Mouse (Mus musculus): ENCODE measurements around the gene Rfng. TPM values are rescaled to one million over a fixed set of nuclear protein-coding genes. Genes with fewer than 3 reads are reported as not detected.
A peak's percentile ranks its signal among the peaks of the same experiment; 100 is the strongest.
"Not testable (repeated sequence)": the region's sequence is repeated elsewhere in the genome, so short reads cannot be mapped to it uniquely, and the experiment has no call there.

The Rfng gene
- polyA plus RNA-seq, 1 experiment from 2014 or later = 52.2 TPM

DNA sequence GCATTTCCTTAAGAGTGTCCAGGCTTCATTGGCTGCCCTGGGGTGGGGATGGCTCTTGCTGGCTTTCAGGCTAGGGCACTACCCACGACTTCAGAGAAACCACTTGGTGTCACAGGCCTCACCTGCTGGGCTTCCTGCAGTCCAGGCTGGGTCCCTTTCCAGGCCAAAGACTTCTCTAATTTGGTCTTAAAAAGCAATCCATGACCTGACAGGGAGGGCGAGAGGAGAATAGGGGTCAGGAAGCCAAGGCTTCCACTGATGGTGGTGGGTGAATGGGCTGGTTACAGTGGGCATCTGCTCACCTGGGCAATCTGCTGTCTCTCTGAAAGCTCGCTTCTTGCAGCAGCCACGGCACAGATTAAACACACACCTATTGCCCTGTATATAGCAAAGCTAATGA lies 5.3 kb upstream of the Rfng start:
- Histone ChIP-seq H3K27ac (no peak overlapping the region), H3K4me1 (peaks cover 12% of the 10 kb centered on the region), H3K9ac (no peak overlapping the region), H3K36me3 (peaks cover 84% of the 10 kb centered on the region), H3K4me2 (no peak overlapping the region), H3K27me3 (no peaks in the 10 kb centered on the region), H3K9me3 (no peaks in the 10 kb centered on the region), H3K4me3 (no peak overlapping the region)
- ATAC-seq (ENCODE audit: insufficient number of reproducible peaks, insufficient read depth, low FRiP score, low TSS enrichment, low read depth) = no peak
- WGBS = 89% methylated on average over 4 of the region's 4 CpGs

DNA sequence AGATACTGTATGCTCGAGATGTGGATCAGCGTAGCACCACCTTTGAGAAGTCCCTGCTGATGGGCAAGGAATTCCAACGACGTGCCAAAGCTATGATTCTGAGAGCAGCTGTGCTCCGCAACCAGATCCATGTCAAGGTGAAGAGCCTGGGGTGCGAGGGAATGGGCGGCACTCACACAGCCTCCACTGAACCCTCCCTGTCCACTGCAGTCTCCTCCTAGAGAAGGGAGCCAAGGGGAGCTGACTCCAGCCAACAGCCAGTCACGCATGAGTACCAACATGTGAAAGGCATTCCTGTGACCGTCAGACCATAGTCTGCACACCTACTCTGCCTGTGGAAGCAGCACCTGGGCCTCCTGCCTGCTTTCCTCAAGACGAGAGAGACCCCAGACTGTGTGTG lies 4.5 kb upstream of the Rfng start:
- H3K27ac ChIP-seq; H3K27me3 ChIP-seq; ATAC-seq (ENCODE audit: insufficient number of reproducible peaks, insufficient read depth, low FRiP score, low TSS enrichment, low read depth); H3K9me3 ChIP-seq; H3K9ac ChIP-seq; H3K4me3 ChIP-seq; H3K4me2 ChIP-seq: not testable (repeated sequence)
- WGBS = 84% methylated on average over 10 of the region's 10 CpGs
- peaks cover 75% of the 10 kb centered on the region for H3K36me3 ChIP-seq
- peaks cover 15% of the 10 kb centered on the region for H3K4me1 ChIP-seq

DNA sequence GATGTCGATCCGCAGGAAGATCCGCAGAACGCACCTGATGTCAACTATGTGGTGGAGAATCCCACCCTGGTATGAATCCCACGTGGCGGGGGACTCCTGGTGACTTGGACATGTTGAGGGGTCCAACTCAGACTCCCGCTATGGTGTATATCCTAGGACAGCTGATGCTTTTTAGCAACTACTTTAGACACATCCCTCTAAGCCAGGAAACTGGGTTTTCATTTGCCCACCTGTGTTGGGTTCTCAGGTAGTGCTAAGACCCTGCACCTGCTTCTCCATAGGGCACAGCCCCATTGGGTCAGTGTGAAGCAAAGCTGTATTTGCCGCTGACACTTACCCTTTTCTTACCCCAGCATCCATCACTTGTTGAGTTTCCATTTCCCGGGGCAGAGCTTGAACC lies 1.1 kb upstream of the Rfng start:
- no peak for ATAC-seq (ENCODE audit: insufficient number of reproducible peaks, insufficient read depth, low FRiP score, low TSS enrichment, low read depth)
- H3K4me2 ChIP-seq = peak overlapping the region; percentile 96
- H3K9me3 ChIP-seq = no peaks in the 10 kb centered on the region
- peaks cover 27% of the 10 kb centered on the region for H3K4me1 ChIP-seq
- peak overlapping the region; percentile 95 for H3K9ac ChIP-seq
- peak overlapping the region; percentile 95 for H3K4me3 ChIP-seq
- no peaks in the 10 kb centered on the region for H3K27me3 ChIP-seq
- WGBS = 34% methylated on average over 9 of the region's 9 CpGs
- H3K27ac ChIP-seq = peak overlapping the region; percentile 81; the same call in 1 of the 2 replicates
- H3K36me3 ChIP-seq = peaks cover 66% of the 10 kb centered on the region

DNA sequence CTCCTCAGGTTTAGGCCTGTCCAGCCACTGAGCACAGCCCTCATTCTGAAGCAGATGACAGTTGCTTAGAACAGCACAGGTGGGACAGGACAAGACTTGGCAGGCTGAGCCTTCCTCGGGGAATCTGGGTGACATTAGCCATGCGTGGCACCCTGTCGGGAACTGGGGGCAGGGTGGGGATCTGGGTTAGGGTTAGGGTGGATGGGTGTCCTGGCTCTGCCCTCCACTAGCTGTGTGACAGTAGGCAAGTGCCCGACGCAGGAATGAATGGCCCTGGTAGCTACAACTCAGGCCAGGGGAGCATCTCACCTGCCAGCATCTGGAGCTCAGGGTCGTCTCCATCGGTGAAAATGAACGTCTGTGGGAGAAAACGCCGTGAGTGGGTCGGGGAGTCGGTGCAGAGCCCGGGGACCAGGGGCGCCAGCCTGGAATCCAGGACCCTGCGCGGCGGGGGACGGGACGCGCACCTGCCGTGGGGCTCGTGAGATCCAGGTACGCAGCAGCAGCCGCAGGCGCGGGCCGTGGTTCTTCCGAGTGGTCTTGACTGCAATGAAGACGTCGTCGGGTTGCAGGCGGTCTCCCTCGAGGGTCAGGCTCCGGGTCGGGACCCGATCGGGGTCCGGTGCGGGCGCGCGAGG lies 462 bp downstream of the Rfng start:
- Histone ChIP-seq H3K36me3 (peaks cover 56% of the 10 kb centered on the region), H3K4me3 (peak overlapping the region; percentile 95), H3K27me3 (no peaks in the 10 kb centered on the region), H3K9me3 (no peaks in the 10 kb centered on the region), H3K4me2 (peak overlapping the region; percentile 96), H3K9ac (peak overlapping the region; percentile 95), H3K27ac (peak overlapping the region; percentile 81), H3K4me1 (peaks cover 27% of the 10 kb centered on the region)
- ATAC-seq (ENCODE audit: insufficient number of reproducible peaks, insufficient read depth, low FRiP score, low TSS enrichment, low read depth) = no peak
- WGBS = 2% methylated on average over 41 of the region's 42 CpGs

DNA sequence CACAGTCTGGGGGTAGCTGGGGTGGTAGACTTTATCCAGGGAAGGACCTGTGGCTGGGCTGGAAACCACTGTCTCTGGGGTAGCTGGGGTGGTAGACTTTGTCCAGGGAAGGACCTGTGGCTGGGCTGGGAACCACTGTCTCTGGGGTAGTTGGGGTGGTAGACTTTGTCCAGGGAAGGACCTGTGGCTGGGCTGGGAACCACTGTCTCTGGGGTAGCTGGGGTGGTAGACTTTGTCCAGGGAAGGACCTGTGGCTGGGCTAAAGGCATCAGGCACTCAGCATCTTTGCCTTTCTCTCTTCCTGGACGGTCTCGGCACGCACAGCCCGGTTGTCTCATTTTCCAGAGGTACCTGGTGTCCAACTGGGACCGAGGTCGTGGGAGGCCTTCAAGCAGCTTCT lies 2.6 kb downstream of the Rfng start:
- peaks cover 28% of the 10 kb centered on the region for H3K4me1 ChIP-seq
- not testable (repeated sequence) for H3K27ac ChIP-seq; H3K4me3 ChIP-seq; ATAC-seq (ENCODE audit: insufficient number of reproducible peaks, insufficient read depth, low FRiP score, low TSS enrichment, low read depth); H3K9ac ChIP-seq; H3K4me2 ChIP-seq; H3K9me3 ChIP-seq; H3K27me3 ChIP-seq
- 96% methylated on average over 6 of the region's 6 CpGs for WGBS
- peaks cover 34% of the 10 kb centered on the region for H3K36me3 ChIP-seq

DNA sequence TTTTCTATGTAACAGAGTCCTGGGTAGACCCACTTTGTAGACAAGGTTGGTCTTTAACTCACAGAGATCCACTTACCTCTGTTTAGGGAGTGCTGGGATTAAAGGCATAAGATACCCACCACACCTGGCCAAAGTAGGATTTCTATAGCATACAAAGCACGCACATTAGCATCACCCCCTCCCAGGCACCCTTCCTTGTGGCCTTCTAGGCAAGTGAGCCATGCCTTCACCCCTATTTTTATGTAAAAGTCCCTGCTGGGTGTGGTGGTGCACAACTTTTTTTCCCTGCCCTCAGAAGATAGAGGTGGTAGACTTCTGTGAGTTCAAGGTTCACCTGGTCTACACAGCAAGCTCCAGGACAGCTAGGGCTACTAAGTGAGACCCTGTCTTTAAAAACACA lies 4.1 kb downstream of the Rfng start:
- WGBS = 81% methylated on average over 1 of the region's 1 CpGs
- Histone ChIP-seq H3K27ac (no peak overlapping the region), H3K27me3 (no peaks in the 10 kb centered on the region), H3K4me3 (no peak overlapping the region), H3K4me1 (peaks cover 27% of the 10 kb centered on the region), H3K4me2 (no peak overlapping the region), H3K9me3 (no peaks in the 10 kb centered on the region), H3K9ac (no peak overlapping the region), H3K36me3 (peaks cover 28% of the 10 kb centered on the region)
- no peak for ATAC-seq (ENCODE audit: insufficient number of reproducible peaks, insufficient read depth, low FRiP score, low TSS enrichment, low read depth)

DNA sequence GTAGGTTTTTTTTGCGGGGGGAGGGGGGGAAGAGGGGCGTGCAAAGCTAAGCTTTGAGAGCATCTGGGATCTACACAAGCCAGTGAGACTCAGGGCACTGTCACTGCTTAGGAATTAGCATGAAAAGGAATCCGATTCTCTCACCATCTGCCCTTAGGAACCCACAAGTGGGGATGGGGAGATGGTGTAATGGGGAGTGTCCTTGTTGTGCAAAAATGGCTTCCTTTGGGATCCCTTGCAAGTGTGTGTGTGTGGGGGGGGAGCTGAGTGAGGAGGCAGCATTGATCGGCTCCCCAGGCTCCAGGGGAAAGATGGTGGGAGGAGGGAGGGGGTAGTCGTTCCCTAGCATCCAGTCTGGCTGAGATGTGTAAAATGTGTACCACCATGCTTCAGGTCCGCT lies 6.9 kb downstream of the Rfng start:
- Histone ChIP-seq H3K27ac (no peak overlapping the region), H3K27me3 (no peaks in the 10 kb centered on the region), H3K4me1 (peaks cover 11% of the 10 kb centered on the region), H3K36me3 (peaks cover 20% of the 10 kb centered on the region), H3K9me3 (no peaks in the 10 kb centered on the region), H3K9ac (no peak overlapping the region), H3K4me3 (no peak overlapping the region), H3K4me2 (no peak overlapping the region)
- 28% methylated on average over 6 of the region's 6 CpGs for WGBS
- ATAC-seq (ENCODE audit: insufficient number of reproducible peaks, insufficient read depth, low FRiP score, low TSS enrichment, low read depth) = no peak

DNA sequence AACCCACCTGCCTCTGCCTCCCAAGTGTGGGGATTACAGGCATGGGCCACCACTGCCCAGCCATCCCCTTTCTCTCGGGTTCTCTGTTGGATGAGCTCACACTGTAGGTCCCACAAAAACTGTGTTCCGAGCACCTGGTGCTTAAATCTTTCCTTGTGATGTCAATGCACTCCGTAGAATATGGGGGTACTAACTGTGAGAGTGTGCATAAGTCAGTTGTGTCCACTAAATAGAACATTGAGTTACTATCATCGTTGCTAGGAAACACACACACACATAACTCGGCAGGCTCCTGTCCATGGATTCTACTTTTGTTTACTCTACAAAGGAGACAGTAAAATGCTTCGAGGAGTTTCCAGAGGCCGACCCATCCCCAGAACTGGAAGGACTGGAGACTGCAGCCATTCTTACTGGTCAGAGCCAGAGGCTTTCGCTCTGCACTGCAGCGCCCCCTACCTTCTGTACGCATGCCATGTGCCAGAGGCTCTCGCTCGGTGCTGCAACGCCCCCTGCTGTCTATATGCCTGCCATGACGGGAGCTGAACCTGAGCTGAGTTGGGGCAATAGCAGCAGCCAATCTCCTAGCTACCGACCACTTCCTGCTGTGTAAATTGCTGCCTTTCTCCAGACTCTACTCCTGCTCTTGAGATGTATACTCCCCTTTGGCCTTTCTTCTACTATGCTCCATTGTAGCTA lies 8.1 kb downstream of the Rfng start:
- H3K4me2 ChIP-seq = no peak overlapping the region
- 29% methylated on average over 15 of the region's 15 CpGs for WGBS
- peaks cover 11% of the 10 kb centered on the region for H3K36me3 ChIP-seq
- H3K9ac ChIP-seq = no peak overlapping the region
- no peaks in the 10 kb centered on the region for H3K9me3 ChIP-seq
- H3K4me1 ChIP-seq = peaks cover 11% of the 10 kb centered on the region
- no peaks in the 10 kb centered on the region for H3K27me3 ChIP-seq
- ATAC-seq (ENCODE audit: insufficient number of reproducible peaks, insufficient read depth, low FRiP score, low TSS enrichment, low read depth) = peak; percentile 40; the same call in 1 of the 2 replicates
- H3K4me3 ChIP-seq = no peak overlapping the region
- H3K27ac ChIP-seq = no peak overlapping the region

DNA sequence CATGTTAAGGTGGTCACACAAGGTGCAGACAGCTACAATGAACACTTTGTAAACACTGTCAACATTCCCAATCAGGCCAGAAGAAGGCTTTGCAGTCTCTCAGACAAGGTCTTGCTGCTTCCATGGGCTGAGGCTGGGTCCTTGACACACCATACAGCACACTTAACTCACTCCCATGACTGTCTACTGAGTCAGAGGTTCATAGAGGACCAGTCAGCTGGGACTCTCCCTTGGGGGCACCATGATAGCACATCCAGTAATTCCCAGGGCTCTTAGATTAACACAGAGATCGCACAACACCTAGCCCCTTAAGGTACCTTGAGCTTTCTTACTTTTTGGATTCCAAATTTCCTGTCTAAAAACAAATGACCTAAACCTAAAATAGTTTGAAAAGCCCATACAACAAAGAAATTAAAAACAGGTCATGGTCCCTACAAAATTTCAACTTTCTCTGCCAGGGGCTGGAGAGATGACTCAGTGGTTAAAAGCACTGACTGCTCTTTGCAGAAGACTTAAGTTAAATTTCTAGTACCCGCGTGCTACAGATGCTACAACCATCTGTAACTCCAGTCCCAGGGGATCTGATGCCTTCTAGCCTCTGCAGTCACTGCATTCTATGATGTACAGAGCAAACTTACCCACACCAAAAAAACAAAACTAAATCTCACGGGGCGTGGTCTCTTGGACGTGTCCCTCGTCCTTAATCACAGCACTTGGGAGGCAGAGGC lies 10.4 kb downstream of the Rfng start:
- no peaks in the 10 kb centered on the region for H3K36me3 ChIP-seq
- no peaks in the 10 kb centered on the region for H3K27me3 ChIP-seq
- no peak overlapping the region for H3K9ac ChIP-seq
- H3K4me1 ChIP-seq = peaks cover 11% of the 10 kb centered on the region
- no peaks in the 10 kb centered on the region for H3K9me3 ChIP-seq
- no peak overlapping the region for H3K4me3 ChIP-seq
- no peak for ATAC-seq (ENCODE audit: insufficient number of reproducible peaks, insufficient read depth, low FRiP score, low TSS enrichment, low read depth)
- WGBS = 81% methylated on average over 7 of the region's 7 CpGs
- H3K27ac ChIP-seq = no peak overlapping the region
- no peak overlapping the region for H3K4me2 ChIP-seq

DNA sequence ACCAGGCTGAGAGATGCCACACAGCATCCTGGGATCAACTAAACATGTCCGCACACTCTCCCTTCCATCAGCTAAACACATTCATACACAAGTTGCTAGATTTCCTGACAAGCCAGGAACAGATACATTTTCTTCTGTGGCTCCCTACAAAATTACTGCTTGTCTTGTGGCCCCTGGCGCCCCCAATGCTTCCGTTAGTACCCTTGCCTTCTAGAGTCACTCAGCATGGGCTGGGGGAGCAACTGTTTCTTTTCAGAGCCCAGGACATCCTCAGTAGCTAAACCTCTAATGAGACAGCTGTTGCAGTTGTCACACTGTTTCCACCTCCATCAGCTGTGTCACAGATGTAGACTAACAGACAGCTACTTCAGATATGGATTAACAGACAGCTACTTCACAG lies 11.3 kb downstream of the Rfng start:
- ATAC-seq (ENCODE audit: insufficient number of reproducible peaks, insufficient read depth, low FRiP score, low TSS enrichment, low read depth) = no peak
- Histone ChIP-seq H3K4me2 (no peak overlapping the region), H3K9me3 (no peaks in the 10 kb centered on the region), H3K27me3 (no peaks in the 10 kb centered on the region), H3K9ac (no peak overlapping the region), H3K4me1 (peaks cover 11% of the 10 kb centered on the region), H3K36me3 (no peaks in the 10 kb centered on the region), H3K4me3 (no peak overlapping the region), H3K27ac (no peak overlapping the region)
- 76% methylated on average over 3 of the region's 3 CpGs for WGBS

DNA sequence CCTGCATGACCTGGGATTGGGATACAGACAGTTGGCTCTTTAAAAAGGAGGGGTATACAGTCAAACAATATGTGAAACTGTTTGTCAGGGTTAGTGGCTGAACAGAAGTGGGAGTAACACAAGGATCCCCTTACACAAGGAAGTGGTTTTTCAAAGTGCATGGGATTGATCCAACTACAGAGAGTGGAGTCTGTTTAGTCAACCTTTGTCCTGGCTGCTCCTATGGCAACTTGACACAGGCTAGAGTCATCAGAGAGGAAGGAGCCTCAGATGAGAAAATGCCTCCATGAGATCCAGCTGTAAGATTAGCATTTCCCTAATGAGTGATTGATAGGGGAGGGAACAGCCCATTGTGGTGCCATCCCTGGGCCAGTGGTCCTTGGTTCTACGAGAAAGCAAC lies 15.8 kb downstream of the Rfng start:
- Histone ChIP-seq H3K4me2 (no peak overlapping the region), H3K9me3 (no peaks in the 10 kb centered on the region), H3K27ac (no peak overlapping the region), H3K27me3 (no peaks in the 10 kb centered on the region; the same call in 1 of the 2 replicates), H3K36me3 (no peaks in the 10 kb centered on the region), H3K4me3 (no peak overlapping the region), H3K9ac (no peak overlapping the region), H3K4me1 (no peaks in the 10 kb centered on the region)
- WGBS = 62% methylated on average over 1 of the region's 1 CpGs
- ATAC-seq (ENCODE audit: insufficient number of reproducible peaks, insufficient read depth, low FRiP score, low TSS enrichment, low read depth) = no peak

DNA sequence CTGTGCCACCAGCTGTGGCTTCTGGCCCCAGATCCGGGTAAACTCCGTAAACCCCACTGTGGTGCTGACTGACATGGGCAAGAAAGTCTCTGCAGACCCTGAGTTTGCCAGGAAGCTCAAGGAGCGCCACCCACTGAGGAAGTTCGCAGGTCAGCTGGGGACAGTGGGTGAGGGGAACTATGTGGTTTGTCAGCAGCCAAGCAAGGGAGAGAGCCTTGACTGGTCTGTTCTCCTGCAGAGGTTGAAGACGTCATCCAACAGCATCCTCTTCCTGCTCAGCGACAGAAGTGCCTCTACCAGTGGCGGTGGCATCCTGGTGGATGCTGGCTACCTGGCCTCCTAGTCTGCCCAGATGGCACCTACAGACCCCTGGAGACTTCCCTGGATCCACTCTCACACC lies 17.0 kb downstream of the Rfng start:
- not testable (repeated sequence) for H3K36me3 ChIP-seq; H3K27me3 ChIP-seq; H3K9ac ChIP-seq; H3K4me1 ChIP-seq; H3K4me3 ChIP-seq; H3K4me2 ChIP-seq; H3K9me3 ChIP-seq; H3K27ac ChIP-seq; ATAC-seq (ENCODE audit: insufficient number of reproducible peaks, insufficient read depth, low FRiP score, low TSS enrichment, low read depth)
- 67% methylated on average over 4 of the region's 7 CpGs for WGBS

Data from embryonic facial prominence, embryonic 13.5 days (tissue).